Mouse (Mus musculus): ENCODE measurements around the gene Lrrc73. TPM values are rescaled to one million over a fixed set of nuclear protein-coding genes. Genes with fewer than 3 reads are reported as not detected.

The Lrrc73 gene
- total and polyA plus RNA-seq, 2 experiments from 2014 or later, result 0.26 to 1.3 TPM

DNA sequence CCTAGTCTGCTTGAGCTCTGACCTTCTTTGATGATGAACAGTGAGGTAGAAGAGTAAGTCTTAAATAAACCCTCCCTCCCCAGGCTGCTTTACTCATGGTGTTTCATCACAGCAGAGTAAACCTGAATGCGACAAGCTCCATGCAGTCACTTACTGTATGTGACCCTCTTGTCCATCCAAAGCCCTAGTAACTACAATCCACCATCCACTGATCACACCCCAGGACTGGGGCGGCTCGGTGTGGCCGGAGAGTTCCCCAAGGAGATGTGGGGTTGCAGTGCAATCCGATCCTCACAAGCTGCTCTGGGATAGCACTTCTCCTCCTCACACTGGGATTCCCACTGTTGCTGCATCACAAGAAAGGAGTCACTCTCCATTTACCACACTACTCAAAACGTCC lies 21.1 kb downstream of the Lrrc73 start:
- Histone ChIP-seq H3K4me1 (ENCODE audit: control insufficient read depth, insufficient read depth) (peaks cover 18% of the 10 kb centered on the region), H3K36me3 (replicated peaks; ENCODE audit: control insufficient read depth, insufficient read depth, low read length) (peaks cover 32% of the 10 kb centered on the region), H3K4me2 (ENCODE audit: low read depth, low read length) (no peak overlapping the region), H3K9me3 (replicated peaks; ENCODE audit: control insufficient read depth, low read length) (no peaks in the 10 kb centered on the region), H3K4me3 (ENCODE audit: low read depth, low read length) (no peak overlapping the region), H3K27ac (ENCODE audit: low read depth) (peak overlapping the region; percentile 57), H3K27me3 (ENCODE audit: control insufficient read depth, insufficient read depth, low read length) (no peaks in the 10 kb centered on the region), H3K9ac (replicated peaks; ENCODE audit: low read depth, low read length) (peak overlapping the region; percentile 33; the same call in 1 of the 2 replicates)
- WGBS, result 75% methylated on average over 6 of the region's 6 CpGs
- no peak for TF ChIP-seq CTCF (IDR thresholded peaks at IDR 0.05; ENCODE audit: low read depth)
- ATAC-seq (ENCODE audit: insufficient read depth, low read depth) (no peak), DNase-seq (ENCODE audit: low spot score) (no peak)

DNA sequence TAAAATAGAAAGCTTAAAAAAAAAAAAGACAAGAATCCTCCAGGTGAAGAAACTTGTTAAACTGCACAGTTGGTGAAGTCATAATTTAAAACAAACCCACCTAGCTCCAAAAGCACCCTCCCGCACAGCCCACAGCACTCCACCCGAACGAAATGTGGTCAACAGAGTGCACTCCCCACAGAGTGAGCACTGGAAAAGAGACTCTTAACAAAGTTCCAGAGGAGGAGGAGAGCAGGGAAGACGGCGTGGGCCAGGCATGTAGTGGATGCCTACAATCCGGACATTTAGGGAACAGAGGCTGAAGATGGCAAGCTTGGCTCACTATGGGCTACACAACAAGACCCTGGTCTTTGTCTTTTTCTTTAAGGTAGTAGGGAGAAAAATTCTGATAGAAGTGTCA lies 21.7 kb downstream of the Lrrc73 start:
- ATAC-seq (ENCODE audit: insufficient read depth, low read depth), result no peak
- Histone ChIP-seq H3K4me2 (ENCODE audit: low read depth, low read length) (no peak overlapping the region), H3K4me3 (ENCODE audit: low read depth, low read length) (no peak overlapping the region), H3K4me1 (ENCODE audit: control insufficient read depth, insufficient read depth) (peaks cover 18% of the 10 kb centered on the region), H3K9me3 (replicated peaks; ENCODE audit: control insufficient read depth, low read length) (no peaks in the 10 kb centered on the region), H3K27ac (ENCODE audit: low read depth) (no peak overlapping the region), H3K36me3 (replicated peaks; ENCODE audit: control insufficient read depth, insufficient read depth, low read length) (peaks cover 35% of the 10 kb centered on the region), H3K9ac (replicated peaks; ENCODE audit: low read depth, low read length) (no peak overlapping the region), H3K27me3 (ENCODE audit: control insufficient read depth, insufficient read depth, low read length) (no peaks in the 10 kb centered on the region)
- TF ChIP-seq EP300 (IDR thresholded peaks at IDR 0.05; ENCODE audit: low read depth) (no peak), CTCF (IDR thresholded peaks at IDR 0.05; ENCODE audit: low read depth) (no peak)
- DNase-seq (ENCODE audit: low spot score), result no peak
- WGBS, result 85% methylated on average over 6 of the region's 6 CpGs

DNA sequence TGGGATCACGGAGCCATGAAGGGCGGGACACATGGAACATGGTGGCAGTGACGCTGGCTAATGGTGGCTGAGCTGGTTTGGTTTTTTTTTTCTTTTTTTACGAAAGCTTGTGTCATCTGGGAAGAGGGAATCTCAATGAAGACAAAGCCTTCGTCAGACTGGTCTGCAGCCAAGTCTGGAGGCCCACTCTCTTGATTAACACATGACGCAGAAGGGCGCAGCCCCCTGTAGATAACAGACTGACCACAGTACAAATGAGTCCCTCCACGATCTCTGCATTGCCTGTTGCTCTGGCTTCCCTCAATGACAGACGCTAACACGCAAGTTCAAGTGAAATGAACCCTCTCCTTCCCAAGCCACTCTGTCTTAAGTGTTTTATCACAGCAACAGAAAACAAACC lies 22.2 kb downstream of the Lrrc73 start:
- no peak overlapping the region for H3K27ac ChIP-seq (ENCODE audit: low read depth)
- H3K4me3 ChIP-seq (ENCODE audit: low read depth, low read length), result no peak overlapping the region
- H3K4me2 ChIP-seq (ENCODE audit: low read depth, low read length), result no peak overlapping the region
- no peaks in the 10 kb centered on the region for H3K27me3 ChIP-seq (ENCODE audit: control insufficient read depth, insufficient read depth, low read length)
- H3K4me1 ChIP-seq (ENCODE audit: control insufficient read depth, insufficient read depth), result peaks cover 15% of the 10 kb centered on the region
- 64% methylated on average over 10 of the region's 10 CpGs for WGBS
- no peaks in the 10 kb centered on the region for H3K9me3 ChIP-seq (replicated peaks; ENCODE audit: control insufficient read depth, low read length)
- no peak for ATAC-seq (ENCODE audit: insufficient read depth, low read depth)
- TF ChIP-seq CTCF (IDR thresholded peaks at IDR 0.05; ENCODE audit: low read depth) (no peak), EP300 (IDR thresholded peaks at IDR 0.05; ENCODE audit: low read depth) (no peak)
- no peak overlapping the region for H3K9ac ChIP-seq (replicated peaks; ENCODE audit: low read depth, low read length)
- no peak for DNase-seq (ENCODE audit: low spot score)
- peaks cover 36% of the 10 kb centered on the region for H3K36me3 ChIP-seq (replicated peaks; ENCODE audit: control insufficient read depth, insufficient read depth, low read length)

DNA sequence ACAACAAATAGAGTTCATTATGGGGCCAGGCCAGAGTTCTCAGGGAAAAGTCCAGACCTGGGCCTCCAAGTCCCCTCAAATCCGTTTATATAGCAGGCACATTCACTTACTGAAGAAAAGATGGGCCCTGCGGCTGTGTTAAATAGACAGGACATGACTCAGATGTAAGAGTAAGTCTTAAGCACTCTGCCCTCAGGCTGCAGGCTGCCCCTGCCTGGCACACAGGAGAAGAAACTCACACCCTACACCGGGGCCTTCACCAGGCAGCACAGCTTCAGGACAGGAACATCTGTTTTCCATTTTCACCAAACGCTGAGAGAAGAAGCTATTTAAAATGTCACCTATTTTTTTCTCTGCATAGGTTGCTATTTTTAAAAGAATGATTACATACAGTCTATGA lies 24.3 kb downstream of the Lrrc73 start:
- no peak for DNase-seq (ENCODE audit: low spot score)
- TF ChIP-seq CTCF (IDR thresholded peaks at IDR 0.05; ENCODE audit: low read depth) (no peak), EP300 (IDR thresholded peaks at IDR 0.05; ENCODE audit: low read depth) (no peak)
- Histone ChIP-seq H3K27me3 (ENCODE audit: control insufficient read depth, insufficient read depth, low read length) (no peaks in the 10 kb centered on the region), H3K4me3 (ENCODE audit: low read depth, low read length) (no peak overlapping the region), H3K27ac (ENCODE audit: low read depth) (peak overlapping the region; percentile 60), H3K9me3 (replicated peaks; ENCODE audit: control insufficient read depth, low read length) (no peaks in the 10 kb centered on the region), H3K4me1 (ENCODE audit: control insufficient read depth, insufficient read depth) (peaks cover 27% of the 10 kb centered on the region), H3K36me3 (replicated peaks; ENCODE audit: control insufficient read depth, insufficient read depth, low read length) (peaks cover 25% of the 10 kb centered on the region), H3K4me2 (ENCODE audit: low read depth, low read length) (no peak overlapping the region), H3K9ac (replicated peaks; ENCODE audit: low read depth, low read length) (0 out of 2 replicates have a peak overlapping the region, but pooled peaks have one; percentile 23)
- ATAC-seq (ENCODE audit: insufficient read depth, low read depth), result no peak
- 60% methylated on average over 4 of the region's 4 CpGs for WGBS

DNA sequence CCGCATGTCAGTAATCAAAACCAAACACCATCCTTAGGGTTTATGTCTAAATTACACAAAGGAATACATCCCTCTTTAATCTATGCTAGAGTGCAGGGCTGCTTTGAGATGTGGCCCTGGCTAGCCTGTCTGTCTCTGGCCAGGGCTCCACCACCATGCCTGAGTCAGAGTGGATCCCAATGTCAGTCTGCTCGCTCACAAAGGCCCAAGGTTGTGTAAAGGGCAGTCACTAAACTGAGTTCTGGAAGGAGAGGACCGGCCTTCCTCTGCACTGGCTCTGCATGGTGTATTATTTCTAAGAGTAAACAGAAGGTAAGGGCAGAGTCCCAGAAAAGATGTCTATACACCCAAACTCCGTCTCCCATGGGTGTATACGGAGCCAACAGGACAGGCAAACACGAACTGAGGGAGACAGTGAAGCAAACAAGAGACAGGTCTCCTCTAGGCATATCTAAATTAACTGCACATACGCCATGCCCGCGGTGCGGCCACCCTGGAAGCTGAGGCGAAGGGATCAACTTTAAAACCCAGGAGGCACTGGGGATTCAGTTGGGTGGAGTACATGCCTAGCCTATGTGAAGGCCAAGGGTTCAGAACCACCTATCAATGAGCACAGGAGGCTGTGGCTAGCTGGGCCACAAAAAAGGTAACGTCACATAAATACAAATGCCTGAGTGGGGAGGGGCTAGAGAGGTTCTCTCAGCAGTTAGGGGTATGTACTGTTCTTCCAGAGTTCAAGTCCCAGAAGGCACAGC lies 24.9 kb downstream of the Lrrc73 start:
- no peak for TF ChIP-seq EP300 (IDR thresholded peaks at IDR 0.05; ENCODE audit: low read depth)
- no peak for TF ChIP-seq CTCF (IDR thresholded peaks at IDR 0.05; ENCODE audit: low read depth)
- H3K4me2 ChIP-seq (ENCODE audit: low read depth, low read length), result no peak overlapping the region
- H3K27me3 ChIP-seq (ENCODE audit: control insufficient read depth, insufficient read depth, low read length), result no peaks in the 10 kb centered on the region
- DNase-seq (ENCODE audit: low spot score) (no peak), ATAC-seq (ENCODE audit: insufficient read depth, low read depth) (no peak)
- H3K9ac ChIP-seq (replicated peaks; ENCODE audit: low read depth, low read length), result 0 out of 2 replicates have a peak overlapping the region, but pooled peaks have one; percentile 17
- H3K4me1 ChIP-seq (ENCODE audit: control insufficient read depth, insufficient read depth), result peaks cover 27% of the 10 kb centered on the region
- peak overlapping the region; percentile 60; the same call in 1 of the 2 replicates for H3K27ac ChIP-seq (ENCODE audit: low read depth)
- WGBS, result 82% methylated on average over 12 of the region's 12 CpGs
- no peaks in the 10 kb centered on the region for H3K9me3 ChIP-seq (replicated peaks; ENCODE audit: control insufficient read depth, low read length)
- H3K4me3 ChIP-seq (ENCODE audit: low read depth, low read length), result no peak overlapping the region
- peaks cover 25% of the 10 kb centered on the region for H3K36me3 ChIP-seq (replicated peaks; ENCODE audit: control insufficient read depth, insufficient read depth, low read length)
